Mouse (Mus musculus) thymus, postnatal 0 days (tissue): ENCODE data around the gene Kctd15. TPM values are rescaled to one million over a fixed set of nuclear protein-coding genes. Genes with fewer than 3 reads are reported as not detected.

Source experiments
- DNase-seq: peaks from one replicate; pipeline ENCODE4 v3.0.0-alpha.2; 2015; ENCODE audit warnings: low spot score
- polyA plus RNA-seq: library from polyadenylated mRNA; unstranded; fragments of >200 nt; fragmentation: Nextera tagmentation; extraction: Ambion mirVana; gene quantifications from 2 replicates; pipeline ENCODE4 v1.2.1, GENCODE M21; 2015

Kctd15 gene
- polyA plus RNA-seq, 1 experiment from 2014 or later: 5.7 TPM

GRCm38 (mm10) chr7:34667874-34668273 lies 11.3 kb upstream of the Kctd15 start:
- no peak for DNase-seq

GRCm38 (mm10) chr7:34663145-34663544 lies 6.6 kb upstream of the Kctd15 start:
- no peak for DNase-seq

DNA sequence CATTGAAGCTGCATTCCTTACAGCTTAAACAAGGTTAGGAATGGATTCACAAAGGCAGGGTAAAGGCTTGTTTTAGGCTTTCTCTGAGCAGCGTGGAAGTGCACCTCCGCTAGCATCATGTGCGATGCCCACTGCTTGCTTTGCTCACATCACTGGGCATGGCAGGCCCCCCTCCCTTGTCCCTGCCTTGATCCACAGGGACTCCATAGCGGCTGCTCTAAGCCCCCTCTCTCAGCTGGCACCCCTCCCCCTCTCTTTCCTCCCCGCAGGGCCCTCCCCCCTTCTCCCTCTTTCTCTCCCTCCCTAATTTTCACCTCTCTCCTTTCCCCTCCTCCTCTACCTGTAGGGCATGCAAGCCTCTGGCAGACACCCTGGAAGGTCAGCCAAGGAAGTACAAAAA lies 5.7 kb upstream of the Kctd15 start:
- no peak for DNase-seq

DNA sequence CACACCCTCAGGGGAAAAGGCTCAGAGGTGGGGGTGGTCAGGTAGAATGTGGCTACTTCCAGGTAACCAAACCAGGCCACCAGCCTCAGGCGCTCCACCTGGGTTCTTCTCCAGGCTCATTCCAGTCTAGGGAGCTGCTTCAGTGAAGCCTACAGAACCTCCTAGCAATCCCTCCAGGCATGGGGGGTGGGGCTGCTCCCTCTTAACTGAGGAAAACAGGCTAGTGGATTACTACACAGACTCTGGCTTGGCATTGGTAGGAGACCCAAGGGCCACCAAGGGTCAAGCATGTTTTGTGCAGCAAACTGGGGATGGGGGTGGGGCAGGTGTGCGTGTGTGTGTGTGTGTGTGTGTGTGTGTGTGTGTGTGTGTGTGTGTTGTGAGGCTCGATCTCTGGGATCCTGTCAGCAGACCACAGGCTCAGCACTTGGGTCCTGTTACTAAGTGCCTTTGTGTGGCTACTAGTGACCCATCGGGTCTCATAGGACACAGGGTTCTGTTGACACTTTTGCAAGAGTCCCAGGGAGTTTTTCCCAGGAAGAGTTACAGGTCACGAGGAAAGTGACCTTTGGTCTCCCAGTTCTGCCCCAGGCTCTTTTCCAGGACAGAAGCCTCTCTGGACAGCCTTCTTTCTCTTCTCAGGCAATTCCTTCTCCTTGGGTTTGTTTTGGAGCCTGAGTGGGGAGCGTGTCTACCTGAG lies 3.0 kb upstream of the Kctd15 start:
- DNase-seq: no peak

- DNase-seq: peak; percentile 41
Measured at GRCm38 (mm10) chr7:34655086-34655839, 1.3 kb downstream of the Kctd15 start.

DNA sequence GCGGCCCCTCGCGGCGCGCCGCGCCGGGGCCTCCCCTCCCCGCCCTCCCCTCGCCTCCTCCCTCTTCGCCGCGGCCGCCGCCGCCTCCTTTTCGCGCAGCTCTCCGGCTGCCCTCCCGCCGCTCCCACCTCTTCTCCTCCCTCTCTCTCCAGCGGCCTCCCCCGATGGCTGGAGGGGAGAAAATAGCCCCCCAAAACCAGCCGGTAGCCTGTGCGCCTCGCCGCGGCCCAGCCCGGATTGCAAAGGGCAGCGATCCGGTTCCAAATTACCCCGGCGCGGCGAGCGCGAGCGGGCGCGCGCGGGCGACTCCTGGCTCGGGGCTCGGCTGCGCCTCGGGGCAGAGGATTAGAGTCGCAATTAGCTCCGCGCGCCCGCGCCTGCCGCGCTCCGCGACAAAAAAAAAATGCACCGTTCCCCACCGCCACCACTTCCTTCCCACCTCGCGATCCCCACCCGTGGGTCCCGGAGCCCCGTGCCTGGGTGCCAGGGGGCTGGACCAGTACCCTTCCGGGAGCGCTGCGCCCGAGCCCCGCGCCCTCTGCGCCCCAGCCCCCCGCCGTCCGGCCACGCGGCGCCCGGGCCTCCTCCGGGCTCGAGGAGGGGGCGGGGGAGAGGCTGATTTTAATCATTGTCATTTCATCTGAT lies 2.0 kb downstream of the Kctd15 start:
- DNase-seq: no peak

DNA sequence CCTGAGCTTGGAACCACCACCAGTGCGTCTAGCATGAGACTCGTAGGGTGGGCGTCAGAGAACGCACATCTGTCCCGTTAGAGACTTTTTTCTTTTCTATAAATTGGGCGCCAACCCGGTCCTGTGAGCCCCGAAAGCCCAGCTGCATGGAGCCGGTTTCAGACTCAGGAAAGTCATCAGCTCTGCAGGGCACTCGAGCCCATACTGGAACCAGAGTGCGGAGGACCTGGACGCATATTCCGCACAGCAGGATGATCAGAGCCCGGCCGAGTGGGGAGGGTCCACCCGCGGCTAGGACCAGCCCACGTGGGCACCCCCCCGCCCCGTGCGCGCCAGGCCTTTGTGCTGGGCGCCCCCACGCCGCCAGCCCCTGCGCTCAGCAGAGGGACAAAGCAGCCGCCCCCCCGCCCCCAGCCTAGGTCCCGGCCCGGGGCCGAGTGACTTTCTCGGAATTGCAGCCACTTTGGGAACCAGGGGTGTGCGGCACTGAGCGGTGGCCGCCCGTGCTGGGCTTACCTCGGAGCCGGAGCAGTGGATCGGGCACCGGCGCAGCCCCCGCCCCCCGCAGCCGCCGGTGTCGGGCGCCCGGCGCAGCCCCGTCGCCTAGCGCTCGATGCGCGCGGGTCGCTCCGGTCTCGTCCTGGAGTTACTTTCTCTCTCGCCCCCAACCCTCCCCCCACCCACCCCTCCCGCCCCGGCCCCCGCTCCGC lies 2.6 kb downstream of the Kctd15 start:
- no peak for DNase-seq

- no peak for DNase-seq
Measured at GRCm38 (mm10) chr7:34652751-34653502, 3.6 kb downstream of the Kctd15 start.

GRCm38 (mm10) chr7:34651381-34651780 lies 5.2 kb downstream of the Kctd15 start:
- DNase-seq: no peak

- DNase-seq: no peak
Measured at GRCm38 (mm10) chr7:34647052-34647451, 9.5 kb downstream of the Kctd15 start.

- no peak for DNase-seq
Measured at GRCm38 (mm10) chr7:34646144-34646795, 10.3 kb downstream of the Kctd15 start.

- no peak for DNase-seq
Measured at GRCm38 (mm10) chr7:34645623-34646022, 10.9 kb downstream of the Kctd15 start.

DNA sequence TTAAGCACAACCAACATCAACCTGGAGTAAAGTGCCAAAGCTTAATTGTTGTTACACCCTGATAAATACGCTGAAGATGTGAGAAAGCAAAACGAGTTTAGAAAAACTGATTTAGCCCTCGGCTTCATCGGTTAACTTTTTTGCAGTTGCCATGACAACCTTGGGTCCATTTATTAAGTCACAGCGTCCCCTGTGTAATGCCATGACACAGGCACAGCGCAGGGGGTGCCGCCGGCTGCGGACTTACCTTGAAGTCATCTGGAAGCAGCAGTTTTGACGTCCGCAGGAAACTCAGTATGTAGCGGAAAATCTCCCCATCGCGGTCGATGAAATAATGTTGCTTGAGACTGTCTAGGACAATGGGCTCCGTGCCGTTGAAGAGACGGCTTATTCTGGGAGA lies 11.9 kb downstream of the Kctd15 start:
- no peak for DNase-seq

GRCm38 (mm10) chr7:34643329-34643728 lies 13.2 kb downstream of the Kctd15 start:
- DNase-seq: no peak

GRCm38 (mm10) chr7:34641968-34642367 lies 14.6 kb downstream of the Kctd15 start:
- no peak for DNase-seq

DNA sequence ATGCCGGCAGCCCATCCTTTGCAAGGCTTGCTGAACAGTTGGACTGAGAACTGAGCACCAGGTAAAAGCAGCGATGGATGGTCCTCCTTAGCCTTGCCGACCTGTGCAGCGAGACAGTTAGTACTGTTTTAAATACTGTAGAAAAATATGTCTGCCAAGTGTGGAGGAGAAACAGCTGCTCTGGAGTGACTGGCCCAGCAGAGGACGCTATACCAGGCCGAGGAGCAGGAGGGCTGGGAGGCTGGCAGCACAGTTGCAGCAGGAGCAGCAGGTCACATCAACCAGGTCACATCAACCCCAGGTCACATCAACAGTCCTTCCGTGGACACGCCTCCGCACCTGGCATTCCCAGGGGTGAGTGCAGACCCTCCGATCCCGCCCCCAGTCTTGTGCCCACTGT lies 16.7 kb downstream of the Kctd15 start:
- no peak for DNase-seq

- no peak for DNase-seq
Measured at GRCm38 (mm10) chr7:34636661-34637060, 19.9 kb downstream of the Kctd15 start.

DNA sequence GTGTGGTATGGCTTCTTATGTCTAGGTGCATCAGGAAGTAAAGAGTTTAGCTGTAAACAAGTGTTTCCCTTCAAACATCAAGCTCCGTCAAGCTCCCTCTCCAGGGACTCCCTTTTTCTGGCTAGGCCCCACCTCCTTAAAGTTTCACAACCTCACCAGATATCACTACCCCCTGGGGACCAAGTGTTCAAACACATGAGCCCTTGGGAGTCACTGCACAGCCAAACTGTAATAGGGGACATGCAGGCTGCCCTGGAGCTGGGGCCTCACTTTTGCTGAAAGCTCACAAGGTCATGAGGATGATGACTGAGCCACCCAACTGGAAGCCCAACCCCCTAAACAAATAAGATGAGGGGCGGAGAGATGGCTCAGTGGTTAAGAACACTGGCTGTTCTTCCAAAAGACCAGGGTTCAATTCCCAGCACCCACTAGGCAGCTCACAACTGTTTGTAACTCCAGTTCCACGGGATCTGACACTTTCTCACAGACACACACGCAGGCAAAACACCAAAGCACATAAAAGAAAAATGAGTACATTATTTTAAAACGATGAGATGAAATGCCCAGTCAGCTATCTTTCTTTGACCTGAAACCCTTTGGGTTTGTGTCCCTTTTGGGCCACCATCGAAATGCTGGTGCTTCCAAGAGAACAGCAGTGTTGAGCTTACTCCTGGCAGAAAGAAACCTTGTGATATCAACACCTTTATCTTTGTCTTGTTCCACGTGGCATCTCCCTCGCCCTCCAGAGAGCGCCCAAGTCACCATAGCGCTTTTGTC lies 23.4 kb downstream of the Kctd15 start:
- DNase-seq: no peak

DNA sequence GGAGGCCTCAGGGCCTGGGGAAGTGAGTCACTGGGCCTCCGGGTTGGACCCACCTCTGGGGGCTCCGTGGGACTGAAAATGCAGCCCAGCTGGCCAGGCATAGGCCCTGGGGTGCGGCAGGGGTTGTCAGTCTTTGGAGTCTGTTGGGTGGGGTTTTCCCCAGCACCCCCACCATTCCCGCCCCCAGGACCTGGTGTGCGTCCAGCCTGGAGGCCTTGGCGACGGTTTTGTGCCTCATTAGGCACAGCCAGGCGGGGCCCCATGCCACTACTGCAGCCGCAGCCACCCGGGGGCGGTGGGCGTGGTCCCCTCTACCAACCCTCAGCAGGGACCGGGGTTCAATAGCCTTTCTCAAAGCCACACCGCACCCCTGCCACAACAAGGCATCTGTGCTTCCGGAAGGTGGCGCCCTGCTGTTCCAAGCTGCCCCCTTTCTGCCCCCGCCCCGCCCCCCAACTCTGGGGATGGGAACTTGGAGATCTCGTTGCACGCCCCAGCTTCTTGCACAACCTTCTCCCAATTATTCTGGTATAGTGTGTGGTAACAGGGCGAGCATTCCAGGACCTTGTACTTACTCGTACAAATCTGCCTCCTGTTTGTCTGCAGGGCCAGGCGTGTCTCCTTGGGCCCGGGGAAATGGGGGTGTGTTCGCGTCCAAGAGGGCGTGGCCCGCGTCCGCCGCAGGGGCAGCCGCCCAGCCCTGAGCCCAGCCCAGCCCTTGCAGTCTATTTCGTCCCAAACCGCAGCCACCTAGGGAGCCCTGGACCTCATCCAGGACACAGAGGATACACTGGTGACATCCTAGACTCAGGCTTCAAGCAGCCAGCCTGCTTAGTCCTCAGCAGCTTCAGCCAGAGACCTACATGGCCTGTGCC lies 26.1 kb downstream of the Kctd15 start:
- peak; percentile 63 for DNase-seq
